ENCODE assay signal across 24 mouse cellular contexts in genomic region chr2:59659686-59660085, GRCm38 (mm10). TPM values are rescaled to one million over a fixed set of nuclear protein-coding genes. Genes with fewer than 3 reads are reported as not detected.
DNase-seq lines count a peak whose midpoint lies in the region; ATAC-seq and TF ChIP-seq lines count a peak whose summit lies in the region.
"Had no signal": no experiment of that assay in that cellular context is flagged by ENCODE, and none has a peak within 500 bp of the region (broad histone marks: within the 10 kb centered on the region; RNA-seq: fewer than 3 reads in every experiment).

No protein-coding gene starts in this region.

- no peak for DNase-seq in frontal cortex, postnatal 36 days (ENCODE audit: low spot score in 2 of 2)
- DNase-seq in heart, adult 8-10 months (ENCODE audit: low spot score) = peak; percentile 56
- no peak for DNase-seq in limb, embryonic 10.5 days (ENCODE audit: low spot score)
- DNase-seq: adrenal gland, adult 8-10 months; adrenal gland, postnatal 36 days; B cell, adult 2 months; cerebellum, adult 11-12 months; cerebellum, adult 9-10 months; cerebellum, postnatal 25 days; gastrocnemius, postnatal 14 days had no signal

- H3K4me2 ChIP-seq in heart, embryonic 12.5 days = no peak overlapping the region
- H3K4me2 ChIP-seq in limb, embryonic 12.5 days = no peak overlapping the region
- peak overlapping the region; percentile 37 for H3K4me2 ChIP-seq in myocyte (ENCODE audit: low read depth)
- no peak overlapping the region for H3K4me2 ChIP-seq in liver, embryonic 12.5 days
- H3K4me2 ChIP-seq: embryonic facial prominence, embryonic 13.5 days; forebrain, embryonic 12.5 days; hindbrain, embryonic 15.5 days had no signal

- peak; percentile 36; the same call in 1 of the 2 replicates for ATAC-seq in frontal cortex, adult (ENCODE audit: low TSS enrichment)
- no peak for ATAC-seq in heart, embryonic 12.5 days (ENCODE audit: insufficient number of reproducible peaks, low FRiP score)
- ATAC-seq in limb, embryonic 12.5 days (ENCODE audit: insufficient number of reproducible peaks, insufficient read depth, low FRiP score, low TSS enrichment, low read depth) = no peak
- no peak for ATAC-seq in liver, embryonic 12.5 days
- ATAC-seq: CD4-positive, CD25-positive, alpha-beta regulatory T cell, adult 4 months; forebrain, embryonic 16.5 days; inflammation-experienced regulatory T-cells, adult 6 months; intestine, postnatal 0 days had no signal

- WGBS in heart, embryonic 12.5 days = 78% methylated on average over 6 of the region's 6 CpGs
- WGBS in limb, embryonic 12.5 days = 62% methylated on average over 6 of the region's 6 CpGs
- WGBS in limb, embryonic 10.5 days = 86% methylated on average over 6 of the region's 6 CpGs
- WGBS in liver, embryonic 12.5 days (ENCODE audit: insufficient replicate concordance) = 67% methylated on average over 6 of the region's 6 CpGs

- H3K9ac ChIP-seq in heart, embryonic 12.5 days = no peak overlapping the region
- no peak overlapping the region for H3K9ac ChIP-seq in limb, embryonic 12.5 days (replicated peaks)
- no peak overlapping the region for H3K9ac ChIP-seq in liver, embryonic 12.5 days
- H3K9ac ChIP-seq: embryonic facial prominence, embryonic 13.5 days; forebrain, embryonic 12.5 days; hindbrain, embryonic 15.5 days had no signal

- H3K79me2 ChIP-seq in myocyte (ENCODE audit: control insufficient read depth, insufficient read depth) = peaks cover 97% of the 10 kb centered on the region

- no peak overlapping the region for H3ac ChIP-seq in myocyte (ENCODE audit: control insufficient read depth, insufficient read length)

- H3K27ac ChIP-seq in heart, embryonic 12.5 days (ENCODE audit: poor library complexity, severe bottlenecking) = no peak overlapping the region
- H3K27ac ChIP-seq in limb, embryonic 12.5 days = peak overlapping the region; percentile 37; the same call in 1 of the 2 replicates
- H3K27ac ChIP-seq in limb, embryonic 10.5 days = no peak overlapping the region
- no peak overlapping the region for H3K27ac ChIP-seq in liver, embryonic 12.5 days
- H3K27ac ChIP-seq: embryonic facial prominence, embryonic 13.5 days; forebrain, embryonic 12.5 days; hindbrain, embryonic 15.5 days had no signal

- H3K36me3 ChIP-seq in heart, embryonic 12.5 days = no peaks in the 10 kb centered on the region
- peaks cover 8% of the 10 kb centered on the region for H3K36me3 ChIP-seq in limb, embryonic 12.5 days
- H3K36me3 ChIP-seq in limb, embryonic 10.5 days = peaks cover 41% of the 10 kb centered on the region
- peaks cover 6% of the 10 kb centered on the region for H3K36me3 ChIP-seq in myocyte (ENCODE audit: control insufficient read depth, insufficient read depth)
- H3K36me3 ChIP-seq in liver, embryonic 12.5 days = no peaks in the 10 kb centered on the region
- H3K36me3 ChIP-seq: embryonic facial prominence, embryonic 13.5 days; forebrain, embryonic 12.5 days; G1E; hindbrain, embryonic 15.5 days had no signal

- peaks cover 70% of the 10 kb centered on the region for H3K4me1 ChIP-seq in heart, embryonic 12.5 days (replicated peaks)
- peaks cover 55% of the 10 kb centered on the region for H3K4me1 ChIP-seq in limb, embryonic 12.5 days (replicated peaks)
- peaks cover 54% of the 10 kb centered on the region for H3K4me1 ChIP-seq in limb, embryonic 10.5 days
- 0 out of 2 replicates have a peak, but pooled peaks cover 12% of the 10 kb centered on the region for H3K4me1 ChIP-seq in liver, embryonic 12.5 days

- no peaks in the 10 kb centered on the region for H3K9me3 ChIP-seq in heart, embryonic 12.5 days (replicated peaks)
- no peaks in the 10 kb centered on the region for H3K9me3 ChIP-seq in limb, embryonic 12.5 days
- no peaks in the 10 kb centered on the region for H3K9me3 ChIP-seq in limb, embryonic 10.5 days (replicated peaks)
- H3K9me3 ChIP-seq in liver, embryonic 12.5 days (replicated peaks) = no peaks in the 10 kb centered on the region
- H3K9me3 ChIP-seq: embryonic facial prominence, embryonic 13.5 days; forebrain, embryonic 12.5 days; G1E; heart, embryonic 10.5 days; hindbrain, embryonic 15.5 days had no signal

- no peak overlapping the region for H3K4me3 ChIP-seq in heart, embryonic 12.5 days
- H3K4me3 ChIP-seq in limb, embryonic 12.5 days (replicated peaks) = no peak overlapping the region
- H3K4me3 ChIP-seq in limb, embryonic 10.5 days = no peak overlapping the region
- no peak overlapping the region for H3K4me3 ChIP-seq in myocyte
- no peak overlapping the region for H3K4me3 ChIP-seq in liver, embryonic 12.5 days
- H3K4me3 ChIP-seq: embryonic facial prominence, embryonic 13.5 days; forebrain, embryonic 12.5 days; heart, embryonic 10.5 days; hindbrain, embryonic 15.5 days had no signal

- no peak for TF ChIP-seq POLR2A in myocyte (IDR thresholded peaks at IDR 0.05; ENCODE audit: insufficient read length, low read depth)

- H3K27me3 ChIP-seq in heart, embryonic 12.5 days (replicated peaks) = no peaks in the 10 kb centered on the region
- H3K27me3 ChIP-seq in limb, embryonic 12.5 days = no peaks in the 10 kb centered on the region
- no peaks in the 10 kb centered on the region for H3K27me3 ChIP-seq in limb, embryonic 10.5 days (ENCODE audit: low read depth, poor library complexity, severe bottlenecking)
- no peaks in the 10 kb centered on the region for H3K27me3 ChIP-seq in myocyte (ENCODE audit: control insufficient read depth, insufficient read depth, insufficient read length)
- H3K27me3 ChIP-seq in liver, embryonic 12.5 days (replicated peaks) = no peaks in the 10 kb centered on the region
- H3K27me3 ChIP-seq: embryonic facial prominence, embryonic 13.5 days; forebrain, embryonic 12.5 days; hindbrain, embryonic 15.5 days had no signal

TF ChIP-seq in myocyte, 11 proteins besides CTCF, POLR2A, EP300 and RAD21:
- no peak for TF ChIP-seq MYOD1 (IDR thresholded peaks at IDR 0.05; ENCODE audit: control insufficient read depth in 1 of 3, insufficient read length in 2 of 3, low read depth in 2 of 3)
- TF ChIP-seq SRF (IDR thresholded peaks at IDR 0.05; ENCODE audit: control insufficient read depth, insufficient read length, low read depth) = no peak
- TF ChIP-seq TCF12 (IDR thresholded peaks at IDR 0.05; ENCODE audit: insufficient read depth, poor library complexity, severe bottlenecking) = no peak
- no peak for TF ChIP-seq REST (IDR thresholded peaks at IDR 0.05; ENCODE audit: insufficient read depth, insufficient read length)
- TF ChIP-seq E2F4 (IDR thresholded peaks at IDR 0.05; ENCODE audit: insufficient read depth) = no peak
- TF ChIP-seq MAX (IDR thresholded peaks at IDR 0.05; ENCODE audit: low read depth) = no peak
- no peak for TF ChIP-seq MYOG (IDR thresholded peaks at IDR 0.05; ENCODE audit: control insufficient read depth in 1 of 3, insufficient read depth in 1 of 3, insufficient read length in 2 of 3, low read depth in 2 of 3)
- TF ChIP-seq POLR2AphosphoS2 (IDR thresholded peaks at IDR 0.05; ENCODE audit: insufficient read length, low read depth) = no peak
- TF ChIP-seq CEBPB (IDR thresholded peaks at IDR 0.05; ENCODE audit: insufficient read depth, poor library complexity, severe bottlenecking) = no peak
- no peak for TF ChIP-seq USF1 (IDR thresholded peaks at IDR 0.05; ENCODE audit: low read depth)
- TF ChIP-seq TCF3 (IDR thresholded peaks at IDR 0.05; ENCODE audit: insufficient read length, low read depth) = no peak

RNA-seq across cellular contexts. Expression of gene Tanc1, which starts 47.8 kb away (rescaled TPM):
- 10 to 100 TPM; 21.4 to 25.3 (median 24.6) TPM for total RNA-seq in heart, adult 8-10 months (2022)
- polyA plus RNA-seq in heart, embryonic 12.5 days (2016; fragmentation: Nextera tagmentation; extraction: Ambion mirVana) = 37.4 and 40.9 TPM in 2 replicates
- polyA plus RNA-seq in limb, embryonic 12.5 days (2016; fragmentation: Nextera tagmentation; extraction: Ambion mirVana) = 60.7 and 70.6 TPM in 2 replicates
- 65.4 and 85.4 TPM in 2 replicates for polyA plus RNA-seq in limb, embryonic 10.5 days (2016; fragmentation: Nextera tagmentation; extraction: Ambion mirVana)
- 24.7 TPM for polyA plus RNA-seq in myocyte (2012; fragmentation: generic; extraction: Trizol)
- 6.7 and 6.8 TPM in 2 replicates for polyA plus RNA-seq in liver, embryonic 12.5 days (2016; fragmentation: Nextera tagmentation; extraction: Ambion mirVana)
